Mouse (Mus musculus): ENCODE results near the gene Sema3e.

- TF ChIP-seq POLR2A (IDR thresholded peaks at IDR 0.05; ENCODE audit: low read depth, low read length) (no peak), CTCF (conservative IDR thresholded peaks at IDR 0.05; ENCODE audit: insufficient read depth, insufficient read length, low read depth, low read length) (no peak)
Observed at GRCm38 (mm10) chr5:14206794-14207193, 181.7 kb downstream of the Sema3e start.

Measured in kidney, adult 2 months (tissue).